Mouse (Mus musculus) adrenal gland (tissue): ENCODE results near the gene Shld2.

Source experiments
- intact Hi-C: fragments of 180-260 bp; cut with DNase I; formaldehyde crosslinking; loops from one replicate; pipeline ENCODE4 v1.15.1; 2025
- long read RNA-seq, 2 experiments: library from polyadenylated mRNA; unstranded; transcript quantifications; one replicate each; pipeline ENCODE4 v2.0.0; 2020; ENCODE audit warnings: borderline replicate concordance in 1 of 2; ENCODE audit not compliant: insufficient replicate concordance in 1 of 2

The Shld2 gene
- long read RNA-seq, experiment 1, partial matches to known transcripts: 0 of 4 reads
- long read RNA-seq, experiment 1, other reads (novel, unspliced or antisense): 3 of 4 reads
- long read RNA-seq, experiment 2, partial matches to known transcripts: 0 of 5 reads
- long read RNA-seq, experiment 2, other reads (novel, unspliced or antisense): 2 of 5 reads

DNA sequence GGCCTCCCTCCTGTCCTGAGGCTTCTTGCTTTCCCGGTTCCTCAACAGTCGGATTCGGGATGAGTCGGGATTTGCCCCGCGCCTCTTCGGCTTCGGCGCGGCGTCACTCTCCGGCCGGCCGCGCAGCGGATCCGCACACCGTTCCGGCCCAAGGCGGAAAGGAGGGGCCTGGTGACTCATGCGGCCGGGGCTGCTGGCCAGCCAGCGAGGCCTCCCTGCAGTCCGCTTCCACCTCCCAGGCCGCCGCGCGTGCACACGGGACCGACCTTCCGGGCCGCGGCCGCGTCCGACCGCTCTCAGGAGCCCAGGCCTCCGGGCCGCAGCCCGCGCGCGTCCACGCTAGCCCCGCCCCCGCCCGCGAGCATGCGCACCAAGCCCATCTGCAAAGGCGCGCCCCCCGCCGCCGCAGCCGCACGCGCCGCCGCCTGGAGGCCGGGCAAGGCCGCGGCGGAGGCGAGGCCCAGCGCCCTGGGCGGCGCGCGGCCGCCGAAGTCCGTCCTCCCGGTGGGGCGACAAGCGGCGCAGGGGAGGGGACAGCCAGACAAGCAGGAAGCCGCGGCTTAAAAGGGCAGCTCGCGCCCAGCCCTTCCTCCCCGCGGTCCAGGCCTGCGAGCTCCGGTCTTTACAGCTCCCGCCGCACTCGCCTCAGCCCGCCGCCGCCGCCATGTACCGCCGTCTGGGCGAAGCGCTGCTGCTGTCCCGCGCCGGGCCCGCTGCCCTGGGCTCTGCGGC is at the start of gene Shld2, which contains the start of gene Glud1:
TSS of gene Shld2 (minus strand) at position 260 of the 732 bp plus-strand sequence.
TSS of gene Glud1 (plus strand) at position 494 of the 732 bp plus-strand sequence.
- intact Hi-C loops: loop anchor here (5.0 kb wide), 1 partner anchor 33 kb away; no protein-coding TSS in a partner anchor

DNA sequence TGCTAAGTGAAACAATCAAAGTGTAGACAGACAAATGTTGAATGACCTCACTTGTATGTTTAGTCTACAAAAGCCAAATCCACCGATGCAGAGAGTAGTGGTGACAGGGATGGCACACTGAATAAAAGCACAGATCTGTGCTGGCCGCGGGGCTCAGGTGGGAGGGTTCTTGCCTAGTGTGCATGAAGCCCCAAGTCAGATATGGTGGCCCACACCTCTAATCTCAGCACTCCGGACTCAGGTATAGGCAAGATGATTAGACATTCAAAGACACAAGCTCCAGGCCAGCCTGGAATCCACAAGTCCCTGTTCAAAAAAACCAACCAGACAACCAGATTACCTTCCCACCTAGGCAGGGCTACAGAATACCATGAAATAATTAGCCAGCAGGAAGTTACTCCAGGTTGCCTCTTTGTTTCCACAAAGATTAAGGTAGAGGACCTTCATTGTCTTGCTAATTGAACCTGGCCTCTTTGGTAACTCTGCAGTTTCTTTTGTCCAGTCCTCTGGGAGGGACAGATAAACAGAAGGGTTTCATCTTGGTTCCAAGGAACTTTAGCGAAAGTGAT is 49.5 kb upstream of the Shld2 start:
- intact Hi-C loops: loop anchor here (10.0 kb wide), 1 partner anchor 275 kb away; the partner anchor contains the start of gene Anxa8

DNA sequence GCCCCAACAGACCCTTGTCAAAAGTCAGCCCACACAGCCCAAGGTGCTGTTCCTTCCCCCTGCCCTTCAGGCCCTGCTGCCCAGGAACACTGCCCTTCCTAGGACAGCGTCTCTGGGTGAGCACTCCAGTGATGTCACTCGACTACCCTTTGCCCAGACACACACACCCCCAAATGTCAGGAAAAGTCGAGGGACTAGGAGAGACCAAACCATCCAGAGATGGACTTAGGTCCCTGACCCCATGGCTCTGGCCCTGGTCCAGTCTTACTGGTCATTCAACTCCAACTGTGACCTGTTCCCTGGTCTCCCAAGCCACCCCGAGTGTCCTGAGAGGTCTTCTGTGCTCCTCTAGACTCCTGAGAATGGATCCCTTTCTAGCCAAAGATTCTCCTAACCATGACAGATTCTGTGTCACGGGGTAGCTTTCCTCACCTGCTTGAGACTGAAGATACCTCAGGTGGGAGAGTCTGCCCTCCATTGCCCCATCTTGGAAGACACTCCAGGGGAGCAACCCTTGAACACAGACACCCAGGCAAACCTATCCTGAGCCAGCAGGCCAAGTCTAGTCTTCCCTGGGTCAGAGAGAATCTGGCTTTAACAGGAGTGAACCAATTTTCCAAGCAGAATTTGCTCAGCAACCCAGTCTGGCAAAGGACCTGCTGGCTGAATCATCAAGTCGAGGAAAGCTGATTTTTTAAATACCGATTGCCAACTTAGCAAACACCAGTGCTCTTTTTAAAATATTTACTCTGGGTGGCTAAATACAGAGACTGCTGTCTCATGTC is 47.6 kb upstream of the Shld2 start:
- intact Hi-C loops: no loop called here

DNA sequence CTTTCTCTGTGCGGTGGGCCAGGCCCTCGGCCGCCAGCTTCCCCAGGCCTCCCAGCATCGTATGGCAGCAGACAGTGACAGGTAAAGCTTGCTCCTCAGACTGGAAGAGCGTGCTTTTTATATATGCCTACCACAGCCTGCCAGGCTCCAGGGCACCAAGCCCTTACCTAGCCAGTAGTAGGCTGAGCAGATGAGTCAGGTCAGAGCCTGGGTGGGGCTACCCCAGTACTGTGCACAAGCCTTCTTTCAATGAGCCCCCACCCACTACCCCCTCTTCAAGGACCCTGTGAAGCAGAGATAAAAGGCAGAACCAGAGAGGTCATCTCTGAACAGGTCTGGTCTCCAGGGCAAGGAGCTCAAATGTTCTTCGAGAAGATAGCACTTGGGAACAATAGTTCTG is 45.0 kb upstream of the Shld2 start, which contains the start of gene Fam25c:
TSS of gene Fam25c (minus strand) at position 133 of the 400 bp plus-strand sequence.
- intact Hi-C loops: no loop called here

DNA sequence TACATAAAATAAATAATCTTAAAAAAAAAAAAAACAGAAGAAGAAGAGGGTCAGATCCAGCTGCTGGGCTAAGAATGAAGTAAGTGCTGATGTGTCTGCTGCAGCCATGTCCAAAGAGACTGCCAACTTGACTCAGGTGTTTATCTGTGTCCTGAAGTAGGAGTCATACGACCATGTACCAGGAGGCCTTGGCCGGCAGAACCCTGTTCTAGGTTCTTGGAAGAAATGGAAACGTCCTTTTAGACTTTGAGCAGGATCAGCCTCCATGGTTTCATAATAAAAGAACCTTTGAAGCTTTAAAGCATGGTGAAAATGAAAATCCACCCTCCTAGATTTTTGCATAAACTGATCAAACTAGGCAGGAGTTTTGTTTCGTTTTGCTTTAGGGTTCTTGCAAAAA is 44.2 kb upstream of the Shld2 start:
- intact Hi-C loops: no loop called here

DNA sequence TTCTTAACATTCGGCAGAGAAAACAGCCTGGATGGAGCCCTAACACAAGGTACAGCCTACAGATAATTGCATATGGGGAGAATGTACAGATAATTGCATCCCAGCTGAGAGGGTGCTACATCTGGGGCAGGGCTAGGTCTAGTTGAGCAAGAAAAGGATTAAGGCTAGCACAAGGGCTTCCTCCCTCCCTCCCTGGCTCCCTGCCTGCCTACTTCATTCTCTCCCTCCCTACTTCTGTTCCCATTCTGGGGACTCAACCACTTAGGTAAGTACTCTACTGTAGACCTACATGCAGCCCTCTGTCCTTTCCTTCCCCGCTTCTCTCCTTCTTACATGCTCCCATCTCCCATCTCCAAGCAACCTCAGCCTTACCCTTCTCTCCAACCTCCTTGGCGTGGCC is 43.0 kb upstream of the Shld2 start:
- intact Hi-C loops: no loop called here

DNA sequence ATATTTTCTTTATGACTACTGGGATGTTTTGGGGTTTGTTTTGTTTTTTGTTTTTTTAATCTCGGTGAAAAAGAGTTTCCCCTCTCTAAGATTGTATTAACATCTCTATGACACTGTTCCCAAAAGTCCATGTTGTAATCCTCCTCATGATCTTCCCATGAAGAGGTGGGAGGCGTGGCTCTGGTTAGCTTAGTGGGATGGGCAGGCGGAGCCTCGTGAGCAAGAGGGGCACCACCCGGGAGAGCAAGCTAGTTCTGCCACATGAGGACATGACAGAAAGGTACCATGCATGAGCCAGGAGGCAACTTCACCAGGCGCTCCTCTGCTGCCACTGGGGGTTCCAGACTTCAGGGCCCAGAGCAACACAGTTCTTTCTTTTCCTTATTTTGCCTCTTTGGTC is 42.2 kb upstream of the Shld2 start:
- intact Hi-C loops: no loop called here

DNA sequence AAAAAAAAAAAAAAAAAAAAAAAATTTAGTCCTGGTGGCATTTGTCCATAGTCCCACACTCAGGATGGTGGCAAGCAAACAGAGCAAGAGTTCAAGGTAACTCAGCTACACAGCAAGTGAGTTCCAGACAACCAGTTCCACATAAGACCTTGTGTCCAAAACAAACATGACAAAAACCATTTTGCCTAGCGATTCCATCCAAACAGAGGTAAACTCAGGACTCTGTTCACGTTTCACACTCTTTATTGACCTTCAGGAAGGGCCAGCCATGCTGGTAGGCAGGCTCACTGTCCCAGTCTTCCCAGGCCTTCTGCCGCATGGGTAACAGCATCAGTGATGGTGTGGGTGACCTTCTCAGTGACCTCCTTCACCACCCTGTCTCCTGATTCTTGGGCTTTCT is 41.4 kb upstream of the Shld2 start:
- intact Hi-C loops: no loop called here

DNA sequence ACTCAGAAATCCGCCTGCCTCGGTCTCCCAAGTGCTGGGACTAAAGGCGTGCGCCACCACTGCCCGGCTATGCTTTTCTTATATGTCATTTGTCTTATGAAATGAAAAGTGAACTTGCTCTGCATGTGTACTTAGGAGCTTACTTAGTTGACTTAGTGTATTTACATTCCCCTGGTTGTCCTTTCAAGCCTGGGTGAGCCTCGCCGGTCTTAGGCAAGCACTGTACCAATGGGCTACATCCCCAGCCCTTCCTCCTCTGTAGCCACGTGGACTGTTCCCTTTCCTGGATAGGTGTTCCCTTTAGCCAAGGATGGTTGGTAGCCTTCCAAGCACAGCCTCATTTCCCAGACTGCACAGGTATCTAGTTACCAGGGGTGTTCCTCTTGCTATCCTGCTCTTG is 38.7 kb upstream of the Shld2 start:
- intact Hi-C loops: no loop called here

DNA sequence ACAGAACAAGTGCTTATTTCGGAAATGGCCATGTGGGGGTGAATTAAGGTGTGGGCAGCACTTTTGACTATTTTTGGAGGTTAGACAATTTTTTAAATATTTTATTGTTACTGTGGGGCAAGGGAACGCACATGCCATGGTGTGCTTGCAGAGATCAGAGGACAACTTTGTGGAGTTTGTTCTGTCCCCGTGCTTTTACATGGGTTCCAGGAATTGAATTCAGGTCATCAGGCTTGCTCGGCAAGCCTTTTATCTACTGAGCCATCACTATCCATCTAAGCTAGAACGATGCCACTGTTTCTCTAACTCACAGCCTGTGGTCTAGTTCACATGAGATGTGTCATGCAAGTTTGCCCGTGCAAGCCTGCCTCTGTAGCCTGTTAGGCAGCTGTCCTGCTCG is 38.0 kb upstream of the Shld2 start:
- intact Hi-C loops: no loop called here

DNA sequence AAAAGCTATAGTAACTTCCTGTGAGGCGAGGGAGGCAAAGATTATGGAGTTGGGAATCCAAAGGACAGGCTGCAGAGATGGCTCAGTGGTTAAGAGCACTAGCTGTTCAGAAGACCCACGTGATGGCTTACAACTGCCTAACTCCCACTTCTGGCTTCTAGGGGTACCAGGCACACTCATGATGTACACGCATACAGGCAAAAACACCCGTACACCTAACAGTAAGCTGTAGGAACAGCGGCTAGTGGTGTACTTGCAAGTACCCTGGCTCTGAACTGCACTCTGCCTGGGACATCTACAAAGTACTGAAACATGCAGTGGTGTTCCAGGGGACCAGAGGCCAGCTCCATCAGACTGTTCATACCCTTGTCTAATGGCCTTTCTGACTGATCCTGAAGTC is 36.8 kb upstream of the Shld2 start:
- intact Hi-C loops: no loop called here

DNA sequence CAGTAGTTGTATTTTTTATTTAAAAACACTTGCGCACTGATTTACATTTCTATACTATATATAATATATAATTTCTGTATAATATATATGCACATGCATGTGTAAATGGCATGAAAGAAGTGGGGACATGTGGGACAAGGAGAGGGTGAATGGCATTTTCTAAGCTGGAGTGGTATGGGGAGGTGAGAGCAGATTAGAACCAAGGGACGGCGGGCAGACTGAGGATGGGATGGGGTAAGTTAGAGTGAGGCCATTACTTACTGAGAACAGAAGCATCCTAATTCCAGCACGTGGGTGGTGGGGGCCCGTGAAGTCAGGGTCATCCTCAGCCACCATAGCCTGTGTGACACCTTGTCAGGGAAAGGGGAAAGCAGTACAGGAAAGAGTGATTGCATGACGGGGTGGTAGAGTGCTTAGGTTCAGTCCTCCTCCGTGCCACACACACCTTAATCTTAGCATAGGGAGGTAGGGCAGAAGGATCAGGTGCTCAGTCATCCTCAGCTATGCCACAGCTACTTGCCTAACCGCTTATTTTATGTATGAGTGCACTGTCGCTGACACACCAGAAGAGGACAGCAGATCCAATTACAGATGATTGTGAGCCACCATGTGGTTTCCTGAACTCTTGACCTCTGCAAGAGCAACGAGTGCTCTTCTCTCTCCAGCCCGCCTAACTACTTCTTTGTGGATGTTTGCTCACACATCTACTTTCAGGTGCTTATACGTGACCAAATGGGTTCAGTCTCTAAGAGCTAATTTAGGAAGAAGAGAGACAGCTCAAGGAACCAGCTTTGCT is 35.7 kb upstream of the Shld2 start:
- intact Hi-C loops: no loop called here

DNA sequence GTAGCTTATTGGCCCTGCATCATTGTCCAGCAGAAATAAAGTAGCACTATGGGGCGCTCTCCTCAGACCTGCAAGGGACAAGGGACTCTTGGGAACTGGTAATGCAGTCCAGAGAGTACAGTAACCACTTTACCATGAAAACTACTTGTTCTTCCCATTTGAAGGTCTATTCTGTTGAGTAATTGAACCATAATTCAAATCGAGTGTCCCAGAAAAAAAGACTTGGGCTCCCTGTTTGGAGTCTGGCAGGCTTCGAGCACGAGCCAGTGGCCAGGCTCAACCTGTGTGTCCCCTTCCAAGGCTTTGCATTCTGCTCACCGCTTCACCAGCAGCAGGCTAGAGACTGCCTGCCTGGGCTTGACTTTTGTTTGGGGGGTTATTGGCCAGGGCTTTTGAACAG is 34.1 kb upstream of the Shld2 start:
- intact Hi-C loops: no loop called here

DNA sequence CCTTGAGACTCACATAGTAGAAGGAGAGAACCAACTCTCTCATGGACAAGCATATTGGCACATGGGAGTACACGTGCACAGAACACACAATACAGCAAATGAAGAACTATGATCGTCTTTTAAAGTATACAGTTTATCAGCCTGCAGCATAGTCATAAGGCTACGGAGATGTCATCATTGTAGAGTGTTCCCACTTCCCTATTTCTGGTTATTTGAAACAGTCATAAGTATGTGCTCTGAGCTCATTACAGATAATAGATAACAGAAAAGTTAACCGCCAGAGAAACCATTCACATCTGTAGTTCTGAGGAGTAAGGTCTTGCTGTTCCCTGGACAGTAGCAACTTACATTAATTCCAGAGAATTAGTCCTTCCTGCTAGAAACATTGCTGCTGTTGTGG is 32.8 kb upstream of the Shld2 start:
- intact Hi-C loops: no loop called here

DNA sequence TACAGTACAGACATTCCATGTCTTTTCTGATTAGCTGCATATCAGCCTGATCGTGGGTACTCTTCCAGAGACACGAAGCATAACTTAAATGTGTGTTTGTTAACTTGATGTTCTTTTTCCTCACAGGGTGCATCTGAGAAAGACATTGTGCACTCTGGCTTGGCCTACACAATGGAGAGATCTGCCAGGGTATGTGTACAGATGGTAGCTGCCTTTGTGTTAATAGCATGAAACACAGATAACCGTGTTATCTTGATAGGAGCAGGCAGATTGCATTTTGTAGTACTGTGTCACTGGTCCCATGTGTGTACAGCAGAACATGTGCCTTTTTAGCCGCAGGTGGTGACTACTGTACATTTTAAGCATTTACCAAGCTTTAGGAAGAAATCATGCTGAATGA is 31.7 kb upstream of the Shld2 start:
- intact Hi-C loops: loop anchor here (2.0 kb wide), 1 partner anchor 43 kb away; no protein-coding TSS in a partner anchor

DNA sequence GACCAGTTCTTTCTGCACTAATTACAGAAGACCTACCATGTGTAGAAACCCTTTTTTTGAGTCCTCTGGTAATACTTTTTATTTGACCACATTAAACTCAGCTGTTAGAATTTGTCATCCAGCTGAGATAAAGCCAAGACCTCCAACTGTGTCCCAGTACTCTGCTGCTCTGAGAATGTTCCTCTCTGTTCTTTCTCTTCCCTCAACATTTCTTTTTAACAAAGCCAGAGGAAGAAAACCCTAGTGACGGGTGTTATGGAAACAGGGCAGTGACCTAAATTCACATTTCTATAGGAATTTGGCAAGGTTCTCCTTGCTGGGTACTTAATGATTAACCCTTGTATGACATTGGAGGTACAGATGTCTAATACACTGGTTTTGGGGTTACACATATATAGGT is 29.2 kb upstream of the Shld2 start:
- intact Hi-C loops: no loop called here

DNA sequence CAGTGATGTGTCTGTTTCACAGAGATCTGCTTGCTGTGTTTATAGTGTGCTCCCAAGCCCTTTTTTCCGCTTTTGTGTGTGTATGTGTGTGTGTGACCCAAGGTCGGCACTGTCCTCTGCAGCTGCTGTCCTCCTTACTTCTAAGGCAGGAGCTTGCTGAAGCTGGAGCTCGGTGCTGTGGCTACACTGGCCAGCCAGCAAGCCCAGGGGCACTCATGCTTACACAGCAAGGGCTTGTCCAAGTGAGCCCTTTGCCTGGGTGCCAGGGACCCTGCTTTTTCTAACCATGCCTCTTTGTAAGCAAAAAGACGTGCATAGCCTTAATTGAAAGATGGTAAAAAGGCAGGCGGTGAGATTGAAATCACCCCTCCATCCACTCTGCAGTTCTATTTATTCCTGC is 22.2 kb upstream of the Shld2 start:
- intact Hi-C loops: no loop called here

DNA sequence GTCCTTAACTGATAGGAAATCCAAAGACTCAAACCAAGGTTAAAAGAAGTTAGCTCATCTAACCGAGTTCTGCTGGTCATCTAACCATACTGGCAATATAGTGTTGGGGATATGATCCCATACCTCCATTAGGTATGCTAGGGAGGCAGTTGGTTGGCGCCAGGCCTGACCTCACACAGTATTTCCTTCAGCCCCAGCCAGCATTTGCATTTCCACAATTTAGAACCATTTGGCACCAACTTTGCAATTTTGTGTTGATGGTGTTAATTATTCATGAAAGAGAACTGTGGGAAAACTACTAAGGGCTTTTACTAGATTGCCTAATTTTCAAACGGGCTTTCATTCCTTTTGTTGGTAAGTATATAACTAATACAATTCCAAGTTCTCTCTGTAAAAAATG is 21.6 kb upstream of the Shld2 start:
- intact Hi-C loops: no loop called here

DNA sequence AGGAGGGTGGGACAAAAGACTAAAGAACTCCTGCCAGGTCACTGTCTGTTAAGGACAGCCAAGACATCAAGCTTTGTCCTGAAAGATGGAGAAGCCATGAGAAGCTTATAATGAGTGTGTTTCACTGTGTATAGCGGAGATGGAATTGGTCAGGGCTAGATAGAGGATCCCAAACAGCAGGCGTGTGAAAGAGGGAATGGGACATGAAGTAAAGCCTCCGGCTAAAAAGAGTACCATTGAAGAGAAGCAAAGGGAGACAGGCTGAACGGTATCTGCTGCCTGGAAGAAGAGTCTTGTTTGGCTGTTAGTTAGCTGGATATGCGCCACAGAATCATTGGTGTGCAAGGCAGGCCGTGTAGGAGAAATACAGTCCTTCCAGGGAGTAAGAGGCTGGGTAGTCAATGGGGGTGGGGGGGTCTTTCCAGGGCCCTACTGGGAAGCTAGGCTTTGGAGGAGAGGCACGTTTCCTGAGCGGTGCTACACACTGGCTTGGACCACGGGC is 20.4 kb upstream of the Shld2 start:
- intact Hi-C loops: no loop called here

DNA sequence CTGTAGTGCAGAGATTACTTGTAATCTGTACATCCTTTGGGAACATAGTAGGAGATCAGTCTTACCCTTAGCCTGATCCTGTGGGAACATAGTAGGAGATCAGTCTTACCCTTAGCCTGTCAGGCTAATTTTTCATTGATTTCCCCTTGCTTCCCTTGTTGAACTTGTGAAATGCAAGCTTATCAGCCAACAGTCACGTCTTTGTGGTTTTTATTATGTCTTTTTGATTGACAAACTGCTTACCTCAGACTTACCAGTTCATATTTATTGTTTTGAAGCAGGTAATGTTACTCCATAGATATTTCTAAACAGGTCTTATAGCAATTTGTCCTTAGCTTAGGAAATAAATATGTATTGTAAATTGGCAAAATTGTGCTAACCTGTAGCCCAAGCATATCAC is 17.3 kb upstream of the Shld2 start:
- intact Hi-C loops: no loop called here

DNA sequence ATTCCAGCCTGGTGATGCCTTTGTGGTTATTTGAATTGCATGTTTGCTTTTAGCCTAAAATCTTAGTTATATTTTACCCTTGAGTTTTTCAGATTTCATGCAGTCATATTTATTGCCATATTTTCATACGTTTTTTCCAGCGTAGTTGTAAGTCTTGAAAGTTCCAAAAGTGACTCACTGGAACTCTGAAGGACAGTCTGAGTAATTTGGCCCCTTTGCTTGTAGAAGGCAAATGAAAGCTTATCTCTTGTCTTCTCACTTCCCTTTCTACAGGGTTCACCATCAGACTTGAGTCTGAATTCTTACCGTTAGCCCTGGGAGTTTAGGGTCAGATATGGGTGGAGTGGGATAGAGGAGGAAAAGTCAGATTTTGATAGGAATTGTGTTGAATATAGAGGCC is 16.3 kb upstream of the Shld2 start:
- intact Hi-C loops: no loop called here
